Mouse (Mus musculus): Measurements from ENCODE around the gene Zfp78. TPM values are rescaled to one million over a fixed set of nuclear protein-coding genes. Genes with fewer than 3 reads are reported as not detected.

The Zfp78 gene
- polyA plus RNA-seq, 1 experiment = 4.7 TPM

- Histone ChIP-seq H3K4me3 (replicated peaks; ENCODE audit: insufficient read depth, low read depth, low read length) (no peak overlapping the region), H3K27ac (ENCODE audit: insufficient read depth, low read length) (no peak overlapping the region), H3K27me3 (ENCODE audit: control insufficient read depth, insufficient read depth, low read length) (no peaks in the 10 kb centered on the region), H3K4me1 (ENCODE audit: control insufficient read depth, insufficient read depth, low read length) (no peaks in the 10 kb centered on the region)
- 68% methylated on average over 5 of the region's 5 CpGs for WGBS
- no peak for TF ChIP-seq CTCF (IDR thresholded peaks at IDR 0.05; ENCODE audit: borderline replicate concordance, insufficient read depth, low read depth, low read length)
- TF ChIP-seq POLR2A (IDR thresholded peaks at IDR 0.05; ENCODE audit: borderline replicate concordance, insufficient read depth, low read length) = no peak
- DNase-seq = no peak
Measured at GRCm38 (mm10) chr7:6389449-6389848, 26.4 kb downstream of the Zfp78 start.

- WGBS = 23% methylated on average over 25 of the region's 25 CpGs
- no peaks in the 10 kb centered on the region for H3K27me3 ChIP-seq (ENCODE audit: control insufficient read depth, insufficient read depth, low read length)
- DNase-seq = peak; percentile 76 to 77
- peak within 1 kb of the TSS; percentile 100 for H3K4me3 ChIP-seq (replicated peaks; ENCODE audit: insufficient read depth, low read depth, low read length)
- TF ChIP-seq CTCF (IDR thresholded peaks at IDR 0.05; ENCODE audit: borderline replicate concordance, insufficient read depth, low read depth, low read length) (no peak), POLR2A (IDR thresholded peaks at IDR 0.05; ENCODE audit: borderline replicate concordance, insufficient read depth, low read length) (peak; percentile 82; the same call in 1 of the 2 replicates)
- no peaks in the 10 kb centered on the region for H3K4me1 ChIP-seq (ENCODE audit: control insufficient read depth, insufficient read depth, low read length)
- H3K27ac ChIP-seq (ENCODE audit: insufficient read depth, low read length) = peak within 1 kb of the TSS; percentile 47; the same call in 1 of the 2 replicates
Measured at GRCm38 (mm10) chr7:6397996-6398975, 35.2 kb downstream of the Zfp78 start, which contains the start of gene Smim17. Gene Smim17, plus strand, starts transcription at chr7:6398715.

GRCm38 (mm10) chr7:6410043-6410442 lies 47.0 kb downstream of the Zfp78 start, which contains the start of gene Gm20715:
Gene Gm20715, plus strand, starts transcription at chr7:6410277.
- Histone ChIP-seq H3K27ac (ENCODE audit: insufficient read depth, low read length) (no peak within 1 kb of the TSS), H3K27me3 (ENCODE audit: control insufficient read depth, insufficient read depth, low read length) (no peaks in the 10 kb centered on the region), H3K4me1 (ENCODE audit: control insufficient read depth, insufficient read depth, low read length) (no peaks in the 10 kb centered on the region), H3K4me3 (replicated peaks; ENCODE audit: insufficient read depth, low read depth, low read length) (no peak within 1 kb of the TSS)
- WGBS = 4% methylated on average over 17 of the region's 17 CpGs
- TF ChIP-seq POLR2A (IDR thresholded peaks at IDR 0.05; ENCODE audit: borderline replicate concordance, insufficient read depth, low read length) (no peak), CTCF (IDR thresholded peaks at IDR 0.05; ENCODE audit: borderline replicate concordance, insufficient read depth, low read depth, low read length) (no peak)
- peak; percentile 41 to 45 for DNase-seq

GRCm38 (mm10) chr7:6414626-6415441 lies 51.8 kb downstream of the Zfp78 start:
- peak in 1 of 2 experiments; percentile 22 for DNase-seq
- Histone ChIP-seq H3K27ac (ENCODE audit: insufficient read depth, low read length) (no peak overlapping the region), H3K4me3 (replicated peaks; ENCODE audit: insufficient read depth, low read depth, low read length) (peak overlapping the region; percentile 48), H3K27me3 (ENCODE audit: control insufficient read depth, insufficient read depth, low read length) (no peaks in the 10 kb centered on the region), H3K4me1 (ENCODE audit: control insufficient read depth, insufficient read depth, low read length) (no peaks in the 10 kb centered on the region)
- TF ChIP-seq POLR2A (IDR thresholded peaks at IDR 0.05; ENCODE audit: borderline replicate concordance, insufficient read depth, low read length) = no peak
- TF ChIP-seq CTCF (IDR thresholded peaks at IDR 0.05; ENCODE audit: borderline replicate concordance, insufficient read depth, low read depth, low read length) = no peak
- WGBS = 4% methylated on average over 22 of the region's 22 CpGs

- Histone ChIP-seq H3K27ac (ENCODE audit: insufficient read depth, low read length) (no peak overlapping the region), H3K27me3 (ENCODE audit: control insufficient read depth, insufficient read depth, low read length) (no peaks in the 10 kb centered on the region), H3K4me1 (ENCODE audit: control insufficient read depth, insufficient read depth, low read length) (no peaks in the 10 kb centered on the region), H3K4me3 (replicated peaks; ENCODE audit: insufficient read depth, low read depth, low read length) (peak overlapping the region; percentile 48)
- 11% methylated on average over 8 of the region's 8 CpGs for WGBS
- TF ChIP-seq POLR2A (IDR thresholded peaks at IDR 0.05; ENCODE audit: borderline replicate concordance, insufficient read depth, low read length) (no peak), CTCF (IDR thresholded peaks at IDR 0.05; ENCODE audit: borderline replicate concordance, insufficient read depth, low read depth, low read length) (no peak)
- DNase-seq = peak in 1 of 2 experiments; percentile 12
Measured at GRCm38 (mm10) chr7:6415442-6415787, 52.3 kb downstream of the Zfp78 start.

- Histone ChIP-seq H3K27ac (ENCODE audit: insufficient read depth, low read length) (no peak overlapping the region), H3K4me3 (replicated peaks; ENCODE audit: insufficient read depth, low read depth, low read length) (no peak overlapping the region), H3K4me1 (ENCODE audit: control insufficient read depth, insufficient read depth, low read length) (no peaks in the 10 kb centered on the region), H3K27me3 (ENCODE audit: control insufficient read depth, insufficient read depth, low read length) (no peaks in the 10 kb centered on the region)
- 71% methylated on average over 6 of the region's 6 CpGs for WGBS
- TF ChIP-seq POLR2A (IDR thresholded peaks at IDR 0.05; ENCODE audit: borderline replicate concordance, insufficient read depth, low read length) (no peak), CTCF (IDR thresholded peaks at IDR 0.05; ENCODE audit: borderline replicate concordance, insufficient read depth, low read depth, low read length) (no peak)
- DNase-seq = no peak
Measured at GRCm38 (mm10) chr7:6419894-6420293, 56.8 kb downstream of the Zfp78 start.

- TF ChIP-seq POLR2A (IDR thresholded peaks at IDR 0.05; ENCODE audit: borderline replicate concordance, insufficient read depth, low read length) = no peak
Measured at GRCm38 (mm10) chr7:6429381-6429780, 66.3 kb downstream of the Zfp78 start.

More at GRCm38 (mm10) chr7:6429381-6429780, 66.3 kb downstream of the Zfp78 start:
- no peaks in the 10 kb centered on the region for H3K4me1 ChIP-seq (ENCODE audit: control insufficient read depth, insufficient read depth, low read length)
- H3K27me3 ChIP-seq (ENCODE audit: control insufficient read depth, insufficient read depth, low read length) = no peaks in the 10 kb centered on the region
- no peak overlapping the region for H3K27ac ChIP-seq (ENCODE audit: insufficient read depth, low read length)
- no peak for DNase-seq
- H3K4me3 ChIP-seq (replicated peaks; ENCODE audit: insufficient read depth, low read depth, low read length) = no peak overlapping the region
- 87% methylated on average over 3 of the region's 3 CpGs for WGBS
